In genomic region chr13:40914053-40914585, GRCm38 (mm10) we compare ENCODE assay signal across 16 mouse cellular contexts. TPM values are rescaled to one million over a fixed set of nuclear protein-coding genes. Genes with fewer than 3 reads are reported as not detected.
DNase-seq lines count a peak whose midpoint lies in the region; ATAC-seq and TF ChIP-seq lines count a peak whose summit lies in the region.
"Had no signal": no experiment of that assay in that cellular context is flagged by ENCODE, and none has a peak within 500 bp of the region (broad histone marks: within the 10 kb centered on the region; RNA-seq: fewer than 3 reads in every experiment).

No protein-coding gene starts in this region.

- intact Hi-C loops in heart, postnatal 14 days (cut with DNase I), result no loop called here

- no peaks in the 10 kb centered on the region for H3K27me3 ChIP-seq in kidney, adult 2 months (replicated peaks; ENCODE audit: control insufficient read depth, insufficient read depth, low read length)
- H3K27me3 ChIP-seq in stomach, postnatal 0 days (ENCODE audit: control insufficient read depth, insufficient read depth, low read length), result no peaks in the 10 kb centered on the region

- ATAC-seq in granulocyte monocyte progenitor cell, adult 5-6 weeks (replicated peaks; ENCODE audit: poor library complexity, severe bottlenecking), result peak; percentile 59
- ATAC-seq in stomach, postnatal 0 days (ENCODE audit: low FRiP score, low TSS enrichment), result peak; percentile 39; the same call in 1 of the 2 replicates

- H3K4me1 ChIP-seq in kidney, adult 2 months (ENCODE audit: control insufficient read depth, insufficient read depth, low read length), result peaks cover 12% of the 10 kb centered on the region
- H3K4me1 ChIP-seq in stomach, postnatal 0 days (replicated peaks; ENCODE audit: control insufficient read depth, insufficient read depth), result peaks cover 4% of the 10 kb centered on the region; the same call in 1 of the 2 replicates

- H3K4me3 ChIP-seq in kidney, adult 2 months (ENCODE audit: insufficient read depth, low read depth, low read length), result no peak overlapping the region
- no peak overlapping the region for H3K4me3 ChIP-seq in stomach, postnatal 0 days (ENCODE audit: low read depth, low read length)
- H3K4me3 ChIP-seq: embryonic facial prominence, embryonic 13.5 days; forebrain, embryonic 12.5 days; heart, adult 2 months; limb, embryonic 12.5 days had no signal

- H3K36me3 ChIP-seq in kidney, adult 2 months (ENCODE audit: control insufficient read depth, insufficient read depth, low read length), result no peaks in the 10 kb centered on the region
- no peaks in the 10 kb centered on the region for H3K36me3 ChIP-seq in stomach, postnatal 0 days (ENCODE audit: control insufficient read depth, insufficient read depth, low read length)
- H3K36me3 ChIP-seq: embryonic facial prominence, embryonic 13.5 days; forebrain, embryonic 12.5 days; limb, embryonic 12.5 days had no signal

- no peak for DNase-seq in kidney, adult 2 months
- no peak for DNase-seq in kidney, postnatal 4 days
- DNase-seq in ovary, postnatal 36 days (ENCODE audit: low spot score), result peak; percentile 8
- no peak for DNase-seq in ovary, adult 18-20 months (ENCODE audit: low spot score)
- DNase-seq in stomach, postnatal 0 days (ENCODE audit: low spot score), result no peak
- no peak for DNase-seq in retina, postnatal 1 day
- DNase-seq in heart, postnatal 14 days, result no peak
- DNase-seq: adrenal gland, adult 2 months; cerebellum, adult 9-11 months; heart, adult 2 months; kidney, postnatal 10 days had no signal

- peak overlapping the region; percentile 62 for H3K27ac ChIP-seq in kidney, adult 2 months (ENCODE audit: insufficient read depth, low read depth, low read length)
- no peak overlapping the region for H3K27ac ChIP-seq in stomach, postnatal 0 days (replicated peaks)
- H3K27ac ChIP-seq: embryonic facial prominence, embryonic 13.5 days; forebrain, embryonic 12.5 days; heart, adult 2 months; limb, embryonic 12.5 days; macrophage had no signal

- WGBS in kidney, adult 2 months, result 56% methylated on average over 4 of the region's 4 CpGs
- 30% methylated on average over 4 of the region's 4 CpGs for WGBS in stomach, postnatal 0 days

- no peaks in the 10 kb centered on the region for H3K9me3 ChIP-seq in stomach, postnatal 0 days (ENCODE audit: control insufficient read depth, low read length)
- H3K9me3 ChIP-seq: embryonic facial prominence, embryonic 13.5 days; forebrain, embryonic 12.5 days; limb, embryonic 12.5 days had no signal

- TF ChIP-seq EP300 in stomach, postnatal 0 days (optimal IDR thresholded peaks at IDR 0.05), result no peak

- TF ChIP-seq CTCF in kidney, adult 2 months (conservative IDR thresholded peaks at IDR 0.05; ENCODE audit: insufficient read depth, insufficient read length, low read depth, low read length), result no peak
- no peak for TF ChIP-seq CTCF in stomach, postnatal 0 days (IDR thresholded peaks at IDR 0.05; ENCODE audit: low read depth)

- TF ChIP-seq POLR2A in kidney, adult 2 months (IDR thresholded peaks at IDR 0.05; ENCODE audit: low read depth, low read length), result no peak

- H3K9ac ChIP-seq in stomach, postnatal 0 days (ENCODE audit: low read length), result no peak overlapping the region
- H3K9ac ChIP-seq: embryonic facial prominence, embryonic 13.5 days; forebrain, embryonic 12.5 days; limb, embryonic 12.5 days had no signal

- no peak overlapping the region for H3K4me2 ChIP-seq in stomach, postnatal 0 days (replicated peaks; ENCODE audit: low read depth)
- H3K4me2 ChIP-seq: embryonic facial prominence, embryonic 13.5 days; forebrain, embryonic 12.5 days; limb, embryonic 12.5 days had no signal

RNA-seq across cellular contexts. Expression of gene Gcnt2, which starts 54.6 kb away (rescaled TPM):
- 8.4 and 9.2 TPM in 2 replicates for polyA plus RNA-seq in kidney, adult 2 months (2012; rRNA removed)
- total RNA-seq in granulocyte monocyte progenitor cell, adult 5-6 weeks (2014; fragmentation: Nextera tagmentation), result 14.8 and 36.7 TPM in 2 replicates
- total RNA-seq in granulocyte monocyte progenitor cell, adult 5-6 weeks (2017), result 8.4 and 8.9 TPM in 2 replicates
- 5.7 and 6.4 TPM in 2 replicates for polyA plus RNA-seq in stomach, postnatal 0 days (2015; fragmentation: Nextera tagmentation; extraction: Ambion mirVana)
- 10 to 100 TPM; 12.1 to 14.1 TPM for total RNA-seq in heart, postnatal 14 days (2021)
